Mouse (Mus musculus) ES-CJ7 (cell line): ENCODE results near the gene C1qtnf4.
A peak's percentile ranks its signal among the peaks of the same experiment; 100 is the strongest.

Source experiments
- DNase-seq: peaks from one replicate; pipeline ENCODE4 v3.0.0; 2011; ENCODE audit warnings: low read depth, low spot score

C1qtnf4 gene

DNA sequence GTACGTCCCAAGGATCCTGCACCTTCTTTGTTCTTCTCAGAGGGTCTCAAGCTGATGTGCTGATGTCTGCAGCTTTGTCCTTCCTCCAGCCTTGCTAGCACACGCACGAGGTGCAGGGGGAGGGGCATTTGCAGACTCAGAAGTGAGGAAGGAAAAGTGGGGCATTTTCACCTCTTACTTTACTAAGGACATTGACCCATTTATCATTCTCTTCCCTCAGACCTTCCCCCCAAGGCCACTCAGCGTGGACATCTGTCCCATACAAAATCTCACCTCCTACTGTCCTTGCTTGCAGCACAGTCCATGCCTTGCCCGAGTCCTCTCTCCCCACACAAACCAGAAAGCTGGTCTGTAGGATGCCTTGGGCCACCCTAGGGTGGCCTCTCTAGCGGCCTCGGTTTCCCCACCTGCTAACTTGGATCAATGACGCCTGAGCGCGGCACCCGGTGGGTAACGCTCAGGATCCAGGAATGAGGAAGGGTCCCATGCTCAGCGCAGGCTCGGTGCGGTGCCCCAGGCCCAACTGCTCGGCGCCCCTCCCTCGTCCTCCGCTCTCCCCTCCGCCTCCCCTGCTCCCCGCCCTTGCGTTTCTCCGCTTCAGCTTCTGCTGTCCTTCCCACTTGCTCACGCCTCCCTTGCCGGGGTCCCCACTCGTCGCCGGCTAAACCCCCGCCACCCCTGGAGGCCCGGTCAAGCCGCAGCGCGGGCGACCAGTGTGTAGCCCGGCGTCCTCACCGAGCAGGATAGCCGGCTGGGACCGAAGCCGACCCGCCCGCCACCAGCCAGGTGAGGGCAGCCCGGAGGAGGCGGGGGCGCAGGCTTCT, at the start of gene C1qtnf4:
Gene C1qtnf4, plus strand, starts transcription at position 643 of the 824 bp plus-strand sequence.
- DNase-seq: peak; percentile 26

DNA sequence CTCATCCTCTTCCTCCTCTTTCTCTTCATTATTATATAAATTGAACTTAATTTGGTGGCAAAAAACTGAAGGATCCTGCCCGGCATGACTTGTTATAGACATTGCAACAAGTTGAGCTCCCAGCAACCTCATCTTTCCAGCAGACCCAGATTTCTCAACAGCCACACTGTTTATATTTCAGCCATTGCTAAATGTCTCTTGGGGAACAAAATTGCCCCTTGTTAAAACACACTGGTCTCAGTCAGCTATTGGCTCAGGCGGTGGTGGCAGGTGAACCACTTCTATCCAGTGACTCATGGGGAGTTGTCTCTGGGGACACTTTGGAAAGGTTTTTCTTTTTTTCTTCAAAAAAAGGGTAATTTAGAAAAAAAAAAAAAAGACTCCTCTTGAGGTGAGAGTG, 47.0 kb upstream of the C1qtnf4 start:
- DNase-seq: no peak

DNA sequence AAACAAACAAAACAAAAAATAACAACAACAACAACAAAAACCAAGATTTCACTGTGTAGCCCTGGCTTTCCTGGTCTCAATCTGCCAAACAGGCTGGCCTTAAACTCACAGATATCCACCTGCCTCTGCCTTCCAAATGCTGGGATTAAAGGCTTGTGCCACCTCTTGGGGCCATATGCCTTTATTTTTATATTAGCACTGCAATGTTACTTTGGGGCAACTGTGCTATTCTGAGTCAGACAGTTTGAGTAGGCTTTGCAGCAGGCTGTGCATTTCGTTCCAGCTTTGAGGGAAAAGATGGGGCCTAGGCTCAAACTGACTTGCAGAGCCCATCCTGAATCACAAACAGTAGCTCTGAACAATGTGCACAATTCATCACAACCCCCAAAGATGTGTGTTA, 42.0 kb upstream of the C1qtnf4 start:
- no peak for DNase-seq

DNA sequence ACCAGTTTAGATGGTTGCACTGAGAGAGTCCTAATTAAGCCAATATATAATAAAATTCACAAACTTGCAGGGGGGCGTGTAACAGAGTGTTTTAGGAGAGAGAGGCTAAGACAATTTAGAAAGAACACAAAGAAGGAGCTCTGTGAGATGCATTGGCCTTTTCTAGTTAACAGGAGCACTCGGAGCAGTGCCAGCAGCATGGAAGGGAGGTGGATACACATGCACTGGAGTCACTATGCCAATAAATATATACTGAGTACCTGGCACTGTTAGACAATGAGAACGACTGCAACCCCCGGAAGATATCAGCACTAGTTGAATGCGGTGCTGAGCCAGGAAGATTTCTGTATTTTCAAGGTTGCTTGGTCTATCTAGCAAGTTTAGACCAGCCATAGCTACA, 41.4 kb upstream of the C1qtnf4 start:
- no peak for DNase-seq

DNA sequence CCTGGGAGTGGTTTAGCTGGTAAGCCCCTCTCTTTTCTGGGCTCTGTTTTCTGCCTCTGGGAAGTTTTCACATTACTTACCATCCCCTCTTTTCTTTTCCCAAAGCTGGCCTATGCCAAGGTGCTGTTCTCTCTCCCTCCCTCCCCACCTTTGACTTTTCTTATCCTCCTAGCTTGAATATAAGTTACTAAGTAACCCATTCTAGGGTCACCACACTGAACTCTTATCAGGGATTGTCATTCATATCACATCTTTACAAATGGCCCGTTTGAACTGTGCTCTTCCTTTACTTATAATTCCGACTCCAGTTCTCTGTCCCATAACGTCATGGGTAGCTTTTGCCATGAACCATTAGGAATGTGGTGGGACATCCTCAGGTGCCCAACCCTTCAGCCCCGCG, 40.4 kb upstream of the C1qtnf4 start:
- no peak for DNase-seq

DNA sequence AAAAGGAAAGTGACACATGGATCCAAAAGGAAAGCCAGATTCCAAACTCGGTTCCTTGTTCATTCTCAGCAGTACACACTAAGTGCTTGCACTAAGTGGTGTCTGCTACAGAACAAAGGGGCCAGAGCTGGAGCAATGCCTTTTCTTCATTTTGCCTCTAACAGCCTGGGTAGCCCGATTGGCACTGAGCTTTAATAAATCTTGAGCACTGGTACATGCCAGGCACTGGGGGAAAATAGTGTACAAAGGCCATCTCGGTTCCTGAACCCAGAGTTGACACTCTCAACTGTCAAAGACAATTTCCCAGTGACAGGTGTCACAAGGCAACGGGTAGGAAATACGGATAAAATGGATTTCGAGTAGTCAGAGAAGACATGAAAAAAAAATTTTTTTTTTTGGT, 39.5 kb upstream of the C1qtnf4 start:
- no peak for DNase-seq

DNA sequence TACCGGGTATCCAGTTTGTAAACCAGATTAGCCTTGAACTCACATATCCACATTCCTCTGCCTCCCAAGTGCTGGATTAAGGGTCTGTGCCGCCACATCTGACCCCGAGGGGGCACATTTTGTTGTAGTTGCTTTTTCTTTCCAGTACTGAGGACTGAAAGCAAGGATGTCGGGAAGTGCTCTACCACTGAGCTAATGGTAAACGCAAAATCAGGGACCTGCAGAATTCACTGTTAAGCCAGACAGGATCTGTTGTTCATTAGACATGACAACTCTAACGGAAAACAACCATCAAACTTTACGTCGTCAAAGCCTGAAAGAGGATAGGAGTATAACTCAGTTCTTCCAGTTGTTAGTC, 39.1 kb upstream of the C1qtnf4 start:
- no peak for DNase-seq

DNA sequence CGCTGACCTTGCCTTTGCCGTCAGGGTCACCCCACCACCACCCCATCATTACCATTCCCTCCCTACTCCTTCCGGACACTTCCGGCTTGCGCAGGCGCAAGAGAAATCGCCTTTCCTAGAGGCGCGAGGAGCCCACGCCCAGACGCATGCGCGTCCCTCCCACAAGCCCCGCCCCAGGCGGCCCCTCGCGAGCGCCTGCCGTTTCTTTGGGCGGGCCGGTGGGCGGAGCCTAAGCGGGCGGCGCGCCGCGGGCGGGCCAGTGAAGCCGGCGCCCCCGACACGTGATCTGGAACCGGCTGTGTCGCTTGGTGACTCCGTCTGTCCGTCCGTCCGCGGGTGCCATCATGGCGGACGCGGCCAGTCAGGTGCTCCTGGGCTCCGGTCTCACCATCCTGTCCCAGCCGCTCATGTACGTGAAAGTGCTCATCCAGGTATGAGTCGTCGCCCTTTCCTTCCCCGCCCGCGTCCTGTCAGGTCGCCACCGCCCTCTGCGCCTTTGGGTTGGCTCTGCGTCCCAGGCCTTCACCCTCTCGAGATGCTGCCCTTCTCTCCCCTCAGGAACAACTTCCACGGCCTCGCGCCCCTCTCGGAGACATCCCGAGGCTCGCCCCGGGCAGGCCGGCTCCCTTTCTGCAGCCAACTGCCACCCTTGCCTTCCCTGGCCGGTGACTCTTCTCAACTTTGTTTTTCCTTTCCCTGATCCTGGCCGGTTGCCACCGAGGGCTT, 38.5 kb upstream of the C1qtnf4 start, which contains the start of gene Mtch2:
Gene Mtch2, plus strand, starts transcription at position 201 of the 726 bp plus-strand sequence.
- DNase-seq: peak; percentile 97

DNA sequence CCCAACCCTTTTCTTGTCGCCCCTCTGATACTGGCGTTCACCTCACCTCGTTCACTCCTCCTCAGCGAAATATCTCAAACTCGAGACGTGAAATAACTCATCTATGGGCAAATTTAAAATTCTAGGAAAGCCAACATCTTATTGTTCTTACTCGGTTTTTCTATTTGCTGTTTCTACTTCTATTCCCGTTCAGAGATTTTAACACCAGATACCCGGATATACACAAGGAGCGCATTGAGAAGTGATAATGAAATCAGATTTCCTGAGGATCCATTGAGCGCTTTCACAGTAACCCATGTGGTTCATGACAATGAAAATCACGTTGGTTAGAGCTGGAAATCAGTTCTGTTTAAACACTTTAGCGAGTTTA, 38.0 kb upstream of the C1qtnf4 start:
- no peak for DNase-seq

DNA sequence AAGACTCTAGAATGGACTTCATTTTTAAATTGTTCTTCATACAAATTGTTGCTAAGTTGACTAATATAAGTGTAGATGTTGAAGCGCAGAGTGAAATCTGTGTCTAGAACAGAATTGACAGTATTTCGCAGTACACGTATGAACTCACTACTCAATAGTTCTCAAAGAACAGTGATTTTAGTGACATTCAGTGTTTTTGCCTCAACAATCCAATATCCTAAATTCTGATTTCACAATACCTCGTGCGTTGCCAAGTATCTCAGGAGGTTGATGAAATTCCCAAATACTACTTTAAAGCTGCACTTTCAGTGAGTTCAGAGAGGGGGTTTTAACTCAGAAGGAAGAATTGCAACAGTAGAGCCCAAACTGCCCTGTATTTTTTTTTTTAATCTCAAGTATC, 37.3 kb upstream of the C1qtnf4 start:
- DNase-seq: no peak

DNA sequence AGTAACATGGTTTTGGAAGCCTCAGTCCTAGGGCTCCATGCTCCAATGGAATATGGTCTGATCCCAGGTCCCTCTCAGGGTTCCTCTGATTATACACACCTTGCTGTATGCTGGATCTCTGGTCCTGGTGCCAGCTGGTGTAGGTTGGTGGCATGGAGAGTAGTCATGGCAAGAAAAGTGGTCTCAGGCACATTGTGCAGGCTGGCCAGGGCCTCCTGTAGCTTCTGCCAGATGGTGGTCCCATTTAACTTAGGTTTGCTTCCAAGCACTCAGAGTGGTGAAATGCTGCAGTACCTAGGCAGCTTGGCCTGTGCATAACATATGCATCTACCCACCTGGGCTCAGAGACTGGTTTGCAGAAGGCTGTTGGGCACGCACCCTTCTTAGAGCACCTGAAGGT, 35.3 kb upstream of the C1qtnf4 start:
- no peak for DNase-seq

DNA sequence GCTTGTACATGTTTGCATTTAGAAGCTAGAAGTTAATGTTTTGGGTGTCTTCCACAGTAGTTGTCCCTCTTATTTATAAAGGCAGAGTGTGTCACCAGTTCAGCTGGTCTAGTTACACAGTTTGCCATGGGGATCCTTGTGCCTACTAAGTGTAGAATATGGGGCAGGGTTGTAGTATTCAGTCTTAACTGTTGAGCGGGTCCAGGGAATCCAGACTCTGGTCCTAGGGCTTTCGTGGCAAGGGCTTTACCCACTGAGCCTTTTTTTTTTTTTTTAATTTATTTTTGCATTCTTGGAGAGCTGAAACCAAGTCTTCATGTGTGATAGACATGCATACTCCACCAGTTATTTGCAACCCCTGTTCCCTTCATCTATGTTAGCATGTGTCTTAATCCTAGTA, 24.2 kb upstream of the C1qtnf4 start:
- DNase-seq: no peak

DNA sequence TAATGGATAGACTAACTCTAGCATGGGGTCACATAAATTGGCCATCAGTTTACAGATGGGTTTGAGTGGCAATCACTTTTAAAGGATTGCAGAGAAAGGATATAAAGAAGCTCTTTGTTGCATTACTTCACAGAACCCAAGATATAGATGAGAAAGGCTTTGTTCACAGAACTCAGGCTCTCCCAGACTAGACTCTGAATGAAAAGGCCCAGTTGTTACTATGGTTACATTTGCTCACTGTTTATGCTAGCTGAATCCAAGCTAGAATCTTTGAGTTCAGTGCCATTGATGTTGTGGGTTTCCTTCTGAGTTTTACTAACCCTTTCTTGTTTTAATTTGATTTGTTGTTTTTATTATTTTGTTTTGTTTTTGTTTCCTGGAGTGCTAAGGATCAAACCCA, 21.5 kb upstream of the C1qtnf4 start:
- no peak for DNase-seq

DNA sequence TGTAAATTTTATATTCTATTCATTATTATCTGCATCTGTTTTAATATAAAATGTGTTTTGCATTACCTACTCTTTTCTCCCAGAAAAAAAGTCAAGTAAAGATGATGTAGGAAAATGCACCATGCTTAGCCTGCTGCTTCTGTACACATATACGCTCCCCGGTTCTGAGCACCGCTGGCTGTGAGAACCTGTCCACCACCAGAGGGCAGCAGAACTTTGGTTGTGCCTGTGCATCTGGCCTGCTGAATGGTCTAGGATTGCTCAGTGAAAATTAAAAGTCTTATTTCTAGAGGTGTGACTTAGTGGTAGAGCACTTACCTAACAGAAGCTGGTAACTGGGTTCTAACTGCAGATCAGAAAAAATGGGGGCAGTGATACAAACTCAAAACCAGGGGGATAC, 19.1 kb upstream of the C1qtnf4 start:
- DNase-seq: peak; percentile 72

DNA sequence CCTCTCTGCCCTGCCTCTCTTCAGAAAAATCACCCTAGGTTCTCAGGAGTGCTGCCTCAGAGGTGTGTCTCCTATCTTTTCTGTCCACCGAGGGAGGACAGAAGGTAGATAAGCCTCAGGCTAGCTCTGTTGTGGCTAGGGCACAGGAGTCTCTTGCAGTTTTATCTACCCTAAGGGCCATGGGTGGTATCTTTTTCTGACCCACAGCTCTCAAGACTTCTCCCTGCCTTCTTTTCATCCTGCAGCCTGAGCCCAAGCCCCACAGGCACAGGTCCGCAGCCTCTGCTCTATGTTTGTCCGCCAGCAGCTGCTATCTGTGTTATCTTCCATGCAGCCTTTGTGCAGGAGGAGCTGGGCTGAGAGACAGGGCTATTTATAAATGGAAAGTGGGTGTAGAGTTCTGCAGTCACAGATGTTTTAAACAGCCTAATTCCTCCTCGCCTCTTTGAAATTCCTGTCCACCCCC, 15.5 kb upstream of the C1qtnf4 start:
- no peak for DNase-seq

DNA sequence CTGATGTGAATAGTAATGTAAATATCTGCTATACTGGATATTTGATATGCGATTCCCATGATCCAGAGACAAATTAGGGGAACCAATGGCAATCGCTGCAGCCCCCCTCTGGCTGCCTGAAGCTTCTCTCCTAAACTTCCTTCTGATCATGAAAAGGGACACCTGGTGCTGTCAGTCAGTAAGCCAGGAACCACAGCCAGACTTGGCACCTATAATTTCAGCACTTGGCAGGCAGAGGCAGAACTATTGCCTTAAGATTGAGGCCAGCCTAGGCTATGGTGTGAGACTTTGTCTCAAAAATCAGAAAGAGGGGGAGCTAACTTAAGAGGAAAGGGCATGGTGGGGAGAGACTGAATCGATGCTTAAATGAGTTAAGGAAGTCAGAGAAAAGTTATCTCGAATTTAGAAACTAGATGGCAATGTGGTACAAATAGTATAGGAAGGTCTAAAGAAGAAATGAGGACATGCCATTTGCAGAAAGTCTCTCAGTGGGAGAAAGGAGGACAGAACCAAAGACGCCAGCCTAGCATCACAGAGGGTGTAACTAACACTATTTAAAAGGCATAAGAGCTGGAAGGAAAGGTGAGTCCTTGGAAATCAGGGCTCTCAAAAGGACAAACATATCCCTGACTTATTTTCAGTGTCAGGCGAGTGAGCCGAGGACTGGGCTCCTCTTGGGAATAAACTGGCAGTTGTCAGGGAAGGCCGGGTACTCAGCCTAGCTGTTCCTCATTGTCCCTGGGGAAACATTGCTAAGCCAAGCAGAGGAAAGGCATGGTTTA, 14.3 kb upstream of the C1qtnf4 start:
- DNase-seq: no peak

DNA sequence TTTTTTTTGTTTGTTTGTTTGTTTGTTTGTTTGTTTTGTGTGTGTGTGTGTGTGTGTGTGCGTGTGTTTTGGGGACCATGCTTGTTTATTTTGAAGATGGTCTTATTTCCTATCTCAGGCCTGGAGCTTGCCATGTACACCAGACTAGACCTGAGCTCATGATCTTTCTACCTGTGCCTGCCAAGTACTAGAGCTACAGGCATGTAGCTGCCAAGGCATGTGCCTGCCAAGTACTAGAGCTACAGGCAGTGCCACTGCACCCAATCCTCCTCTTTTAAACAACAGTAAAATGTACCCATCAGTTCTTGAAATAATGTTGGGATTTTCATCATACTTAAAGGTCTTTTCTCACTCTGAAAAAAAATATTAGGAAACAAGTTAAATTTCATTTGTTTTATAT, 11.6 kb upstream of the C1qtnf4 start:
- no peak for DNase-seq

DNA sequence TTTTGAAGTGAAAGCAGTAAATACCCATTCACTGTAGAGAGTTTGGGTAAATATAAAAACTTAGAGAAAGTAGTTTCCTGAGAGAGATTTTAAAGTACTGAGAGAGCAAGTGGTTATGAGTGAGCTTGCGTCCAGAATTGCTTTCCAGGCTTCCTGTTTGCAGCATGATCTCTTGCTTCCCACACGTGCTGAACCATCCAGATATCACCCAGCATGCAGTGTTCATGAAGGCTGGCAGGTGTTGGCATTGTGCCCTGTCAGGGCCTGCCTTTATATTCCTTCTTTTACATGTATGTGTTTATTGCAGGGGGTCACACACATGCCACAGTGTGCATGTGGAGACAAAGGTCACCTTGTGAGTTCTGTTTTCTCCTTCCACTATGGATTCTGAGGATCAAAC, 10.4 kb upstream of the C1qtnf4 start:
- DNase-seq: no peak

DNA sequence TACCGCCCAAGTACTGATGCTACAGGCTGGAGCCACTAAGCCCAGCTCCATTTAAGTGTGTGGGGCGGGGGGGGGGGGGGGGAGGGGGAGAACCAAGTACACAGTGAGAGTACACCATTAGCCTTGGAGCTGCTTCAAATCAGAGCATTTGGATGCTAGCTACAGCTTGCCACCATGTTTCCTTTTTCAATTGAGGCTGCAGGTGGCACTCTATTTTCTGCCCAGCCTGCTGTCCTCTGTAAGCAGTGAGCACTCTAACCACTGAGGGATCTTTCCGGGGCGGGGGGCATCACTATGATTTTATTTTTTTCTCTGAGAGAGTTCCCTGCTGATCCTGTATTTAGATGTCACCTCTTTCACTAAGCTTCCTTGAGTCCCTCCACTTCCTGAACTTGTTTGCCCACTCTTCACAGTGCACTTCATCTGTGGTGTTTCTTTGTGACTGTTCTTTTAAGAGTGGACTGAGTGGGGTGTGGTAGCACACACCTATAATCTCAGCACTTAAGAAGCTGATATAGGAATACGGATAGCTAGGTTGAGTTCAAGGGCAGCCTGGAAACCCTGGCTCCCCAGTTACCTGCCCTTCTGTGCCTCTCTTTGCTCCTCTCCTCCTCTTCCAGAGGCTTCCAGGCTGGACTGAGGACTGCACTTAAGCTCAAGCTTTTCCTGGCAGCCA, 7.9 kb upstream of the C1qtnf4 start:
- no peak for DNase-seq

DNA sequence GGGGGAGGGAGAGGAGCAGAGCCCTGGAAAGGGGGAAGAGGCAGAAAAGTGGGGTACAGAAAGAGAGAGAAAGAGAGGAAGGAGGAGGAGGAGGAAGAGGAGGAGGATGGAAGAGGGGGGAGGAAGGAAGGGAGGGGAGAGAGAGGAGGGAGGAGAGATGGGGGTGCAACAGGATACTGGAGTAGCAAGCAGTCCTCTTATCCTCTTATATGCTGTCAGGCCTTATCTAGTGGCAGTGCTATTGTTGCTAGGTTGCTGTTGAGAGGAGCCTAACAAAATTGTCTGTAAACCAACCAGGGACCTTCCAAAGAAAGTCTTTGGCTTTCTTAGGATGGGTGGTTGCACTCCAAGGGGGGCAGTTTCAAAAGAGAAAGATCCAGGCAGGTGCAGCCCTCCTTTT, 6.2 kb upstream of the C1qtnf4 start:
- no peak for DNase-seq

DNA sequence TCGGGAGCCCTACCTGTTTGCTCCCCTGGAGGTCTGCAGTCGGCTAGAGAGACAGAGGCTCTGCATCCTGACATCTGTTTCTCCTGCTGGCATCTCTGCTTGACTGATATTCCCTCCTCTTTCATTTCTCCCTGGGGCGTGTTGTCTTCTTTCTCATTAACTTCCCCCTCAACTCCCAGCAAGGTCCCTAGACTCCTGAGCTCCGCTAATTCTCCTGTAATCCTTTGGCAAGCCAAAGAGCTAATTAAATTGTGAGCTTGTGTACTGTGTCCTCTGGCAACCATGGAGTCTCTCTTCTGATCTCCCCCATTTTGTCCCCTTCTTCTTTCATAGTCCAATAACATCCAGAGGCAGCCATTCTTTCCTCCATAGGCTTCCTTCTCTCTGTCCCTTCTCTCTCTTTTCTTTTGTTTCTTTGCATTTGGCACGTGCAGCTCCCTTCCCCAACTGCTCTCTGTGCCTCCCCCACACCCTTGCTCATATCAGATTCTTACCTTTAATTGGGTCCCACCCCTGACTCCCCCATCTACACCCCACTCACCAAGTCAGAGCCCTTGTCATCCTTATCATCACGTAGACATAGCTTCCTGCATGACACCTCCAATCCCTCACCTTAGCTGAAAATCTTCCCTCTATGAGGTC, 5.4 kb upstream of the C1qtnf4 start:
- no peak for DNase-seq
